Mouse (Mus musculus): ENCODE measurements around the gene Rabl6.

Gene Rabl6

GRCm38 (mm10) chr2:25545996-25546810 lies 62.1 kb downstream of the Rabl6 start:
- no peak for DNase-seq (ENCODE audit: low spot score)

GRCm38 (mm10) chr2:25541644-25542367 lies 66.5 kb downstream of the Rabl6 start:
- no peak for DNase-seq (ENCODE audit: low spot score)

- DNase-seq (ENCODE audit: low spot score) = no peak
Measured at GRCm38 (mm10) chr2:25540541-25540948, 67.8 kb downstream of the Rabl6 start.

- DNase-seq (ENCODE audit: low spot score) = no peak
Measured at GRCm38 (mm10) chr2:25536531-25536930, 71.8 kb downstream of the Rabl6 start.

- DNase-seq (ENCODE audit: low spot score) = no peak
Measured at GRCm38 (mm10) chr2:25534866-25535182, 73.5 kb downstream of the Rabl6 start.

- peak; percentile 33 for DNase-seq (ENCODE audit: low spot score)
Measured at GRCm38 (mm10) chr2:25534178-25534865, 74.0 kb downstream of the Rabl6 start.

- DNase-seq (ENCODE audit: low spot score) = no peak
Measured at GRCm38 (mm10) chr2:25533707-25534106, 74.6 kb downstream of the Rabl6 start.
